Mouse (Mus musculus): ENCODE results near the gene Hist1h3i. TPM values are rescaled to one million over a fixed set of nuclear protein-coding genes. Genes with fewer than 3 reads are reported as not detected.
A peak's percentile ranks its signal among the peaks of the same experiment; 100 is the strongest.
"Not testable (repeated sequence)": the region's sequence is repeated elsewhere in the genome, so short reads cannot be mapped to it uniquely, and the experiment has no call there.

Hist1h3i gene
- polyA plus RNA-seq, 1 experiment from 2014 or later = 14.5 TPM

- Histone ChIP-seq H3K4me3 (ENCODE audit: low read depth, low read length) (peak overlapping the region; percentile 33; the same call in 1 of the 2 replicates), H3K4me2 (replicated peaks; ENCODE audit: low read depth, low read length) (peak overlapping the region; percentile 47; the same call in 1 of the 2 replicates), H3K27me3 (replicated peaks; ENCODE audit: insufficient read depth, low read length) (no peaks in the 10 kb centered on the region), H3K4me1 (ENCODE audit: insufficient read depth, low read depth, low read length) (no peaks in the 10 kb centered on the region), H3K36me3 (ENCODE audit: insufficient read depth, low read length) (no peaks in the 10 kb centered on the region), H3K9me3 (ENCODE audit: low read length) (no peaks in the 10 kb centered on the region), H3K27ac (ENCODE audit: low read length) (no peak overlapping the region), H3K9ac (replicated peaks; ENCODE audit: low read depth) (no peak overlapping the region)
- TF ChIP-seq EP300 (IDR thresholded peaks at IDR 0.05) (no peak), CTCF (IDR thresholded peaks at IDR 0.05) (no peak)
- DNase-seq (ENCODE audit: low spot score) (peak; percentile 27), ATAC-seq (peak; percentile 24)
- WGBS = 27% methylated on average over 13 of the region's 21 CpGs
Measured at GRCm38 (mm10) chr13:21787760-21788593, 4.8 kb upstream of the Hist1h3i start.

GRCm38 (mm10) chr13:21786899-21787629 is 3.9 kb upstream of the Hist1h3i start, which contains the start of the genes Hist1h2an and Hist1h2bp:
Hist1h2an (minus strand) TSS chr13:21787218.
Hist1h2bp (plus strand) TSS chr13:21787461.
- TF ChIP-seq EP300 (IDR thresholded peaks at IDR 0.05) = 0 out of 2 replicates have a peak, but pooled peaks have one; percentile 43
- not testable (repeated sequence) for H3K27me3 ChIP-seq (replicated peaks; ENCODE audit: insufficient read depth, low read length); H3K9ac ChIP-seq (replicated peaks; ENCODE audit: low read depth); H3K4me1 ChIP-seq (ENCODE audit: insufficient read depth, low read depth, low read length); H3K36me3 ChIP-seq (ENCODE audit: insufficient read depth, low read length); H3K9me3 ChIP-seq (ENCODE audit: low read length)
- H3K4me2 ChIP-seq (replicated peaks; ENCODE audit: low read depth, low read length) = peak within 1 kb of the TSS; percentile 47
- ATAC-seq (peak; percentile 96), DNase-seq (ENCODE audit: low spot score) (peak; percentile 98)
- under 1% methylated on average over 32 of the region's 63 CpGs for WGBS
- H3K27ac ChIP-seq (ENCODE audit: low read length) = 0 out of 2 replicates have a peak within 1 kb of the TSS, but pooled peaks have one; percentile 55
- H3K4me3 ChIP-seq (ENCODE audit: low read depth, low read length) = peak within 1 kb of the TSS; percentile 33

- Histone ChIP-seq H3K36me3 (ENCODE audit: insufficient read depth, low read length) (no peaks in the 10 kb centered on the region), H3K9me3 (ENCODE audit: low read length) (no peaks in the 10 kb centered on the region), H3K4me1 (ENCODE audit: insufficient read depth, low read depth, low read length) (peaks cover 4% of the 10 kb centered on the region; the same call in 1 of the 2 replicates), H3K27ac (ENCODE audit: low read length) (0 out of 2 replicates have a peak overlapping the region, but pooled peaks have one; percentile 21), H3K9ac (replicated peaks; ENCODE audit: low read depth) (no peak overlapping the region), H3K27me3 (replicated peaks; ENCODE audit: insufficient read depth, low read length) (no peaks in the 10 kb centered on the region), H3K4me2 (replicated peaks; ENCODE audit: low read depth, low read length) (peak overlapping the region; percentile 46), H3K4me3 (ENCODE audit: low read depth, low read length) (peak overlapping the region; percentile 33)
- ATAC-seq (no peak), DNase-seq (ENCODE audit: low spot score) (peak; percentile 38)
- 4% methylated on average over 8 of the region's 8 CpGs for WGBS
- no peak for TF ChIP-seq CTCF (IDR thresholded peaks at IDR 0.05)
- TF ChIP-seq EP300 (IDR thresholded peaks at IDR 0.05) = no peak
Measured at GRCm38 (mm10) chr13:21786189-21786898, 3.2 kb upstream of the Hist1h3i start.

- Histone ChIP-seq H3K9ac (replicated peaks; ENCODE audit: low read depth) (no peak overlapping the region), H3K36me3 (ENCODE audit: insufficient read depth, low read length) (no peaks in the 10 kb centered on the region), H3K27me3 (replicated peaks; ENCODE audit: insufficient read depth, low read length) (no peaks in the 10 kb centered on the region), H3K27ac (ENCODE audit: low read length) (no peak overlapping the region), H3K9me3 (ENCODE audit: low read length) (no peaks in the 10 kb centered on the region), H3K4me1 (ENCODE audit: insufficient read depth, low read depth, low read length) (peaks cover 10% of the 10 kb centered on the region; the same call in 1 of the 2 replicates), H3K4me2 (replicated peaks; ENCODE audit: low read depth, low read length) (no peak overlapping the region), H3K4me3 (ENCODE audit: low read depth, low read length) (no peak overlapping the region)
- no peak for TF ChIP-seq EP300 (IDR thresholded peaks at IDR 0.05)
- no peak for TF ChIP-seq CTCF (IDR thresholded peaks at IDR 0.05)
- ATAC-seq (no peak), DNase-seq (ENCODE audit: low spot score) (no peak)
- 36% methylated on average over 6 of the region's 6 CpGs for WGBS
Measured at GRCm38 (mm10) chr13:21784311-21784710, 1.1 kb upstream of the Hist1h3i start.

GRCm38 (mm10) chr13:21783734-21784161 is 578 bp upstream of the Hist1h3i start:
- Histone ChIP-seq H3K36me3 (ENCODE audit: insufficient read depth, low read length) (no peaks in the 10 kb centered on the region), H3K9me3 (ENCODE audit: low read length) (no peaks in the 10 kb centered on the region), H3K9ac (replicated peaks; ENCODE audit: low read depth) (no peak overlapping the region), H3K4me1 (ENCODE audit: insufficient read depth, low read depth, low read length) (peaks cover 10% of the 10 kb centered on the region; the same call in 1 of the 2 replicates), H3K4me2 (replicated peaks; ENCODE audit: low read depth, low read length) (peak overlapping the region; percentile 56), H3K27ac (ENCODE audit: low read length) (peak overlapping the region; percentile 43; the same call in 1 of the 2 replicates), H3K4me3 (ENCODE audit: low read depth, low read length) (peak overlapping the region; percentile 34), H3K27me3 (replicated peaks; ENCODE audit: insufficient read depth, low read length) (no peaks in the 10 kb centered on the region)
- TF ChIP-seq CTCF (IDR thresholded peaks at IDR 0.05) (no peak), EP300 (IDR thresholded peaks at IDR 0.05) (no peak)
- WGBS = 1% methylated on average over 9 of the region's 9 CpGs
- ATAC-seq (no peak), DNase-seq (ENCODE audit: low spot score) (peak; percentile 50)

- Histone ChIP-seq H3K4me3 (ENCODE audit: low read depth, low read length) (peak overlapping the region; percentile 34), H3K4me2 (replicated peaks; ENCODE audit: low read depth, low read length) (peak overlapping the region; percentile 56), H3K9ac (replicated peaks; ENCODE audit: low read depth) (0 out of 2 replicates have a peak overlapping the region, but pooled peaks have one; percentile 16), H3K27ac (ENCODE audit: low read length) (peak overlapping the region; percentile 70)
- DNase-seq (ENCODE audit: low spot score) = peak; percentile 76
- not testable (repeated sequence) for H3K36me3 ChIP-seq (ENCODE audit: insufficient read depth, low read length); H3K27me3 ChIP-seq (replicated peaks; ENCODE audit: insufficient read depth, low read length); H3K9me3 ChIP-seq (ENCODE audit: low read length); H3K4me1 ChIP-seq (ENCODE audit: insufficient read depth, low read depth, low read length); ATAC-seq
- WGBS = 2% methylated on average over 11 of the region's 35 CpGs
Measured at GRCm38 (mm10) chr13:21782361-21783254, 562 bp downstream of the Hist1h3i start.
